Mouse (Mus musculus): ENCODE data around the gene Rad52. TPM values are rescaled to one million over a fixed set of nuclear protein-coding genes. Genes with fewer than 3 reads are reported as not detected.

The Rad52 gene
- polyA plus RNA-seq, 1 experiment from 2014 or later = 23.2 TPM

GRCm38 (mm10) chr6:119903081-119903789, 737 bp downstream of the Rad52 start:
- Histone ChIP-seq H3K9me3 (ENCODE audit: control insufficient read depth, low read length) (no peaks in the 10 kb centered on the region), H3K4me1 (replicated peaks; ENCODE audit: control insufficient read depth, insufficient read depth, low read length) (peaks cover 3% of the 10 kb centered on the region; the same call in 1 of the 2 replicates), H3K4me3 (ENCODE audit: low read depth, low read length) (peak overlapping the region; percentile 90), H3K9ac (ENCODE audit: low read length) (peak overlapping the region; percentile 82), H3K27ac (ENCODE audit: low read depth, low read length) (no peak overlapping the region; the same call in 1 of the 2 replicates), H3K4me2 (ENCODE audit: low read depth, low read length, severe bottlenecking) (peak overlapping the region; percentile 81), H3K27me3 (ENCODE audit: control insufficient read depth, insufficient read depth, low read length) (no peaks in the 10 kb centered on the region), H3K36me3 (ENCODE audit: control insufficient read depth, insufficient read depth, low read length) (no peaks in the 10 kb centered on the region)
- no peak for DNase-seq (ENCODE audit: low spot score)
- 0 out of 2 replicates have a peak, but pooled peaks have one; percentile 12 for ATAC-seq (replicated peaks; ENCODE audit: low FRiP score)
- WGBS = 26% methylated on average over 15 of the region's 15 CpGs

GRCm38 (mm10) chr6:119905461-119905860, 3.0 kb downstream of the Rad52 start:
- no peak for ATAC-seq (replicated peaks; ENCODE audit: low FRiP score)
- no peak overlapping the region for H3K27ac ChIP-seq (ENCODE audit: low read depth, low read length)

DNA sequence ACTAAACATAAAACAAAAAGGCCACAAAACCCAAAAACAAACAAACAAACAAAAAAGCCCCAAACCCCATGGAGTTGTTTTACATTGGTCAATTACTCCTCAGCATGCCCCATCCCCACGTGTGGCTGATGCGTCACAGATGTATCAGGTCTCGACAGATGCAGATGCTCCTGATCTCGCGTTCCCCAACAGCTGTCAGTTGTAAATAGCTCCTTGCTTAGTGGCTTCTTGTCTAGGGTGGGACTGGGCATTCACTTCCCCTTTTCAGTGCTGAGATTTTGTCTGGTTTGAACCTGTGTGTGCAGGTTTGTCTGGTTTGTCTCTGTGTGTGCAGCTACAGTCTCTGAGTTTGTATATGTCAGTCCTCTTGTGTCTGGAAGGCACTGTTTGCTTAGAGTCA, 9.5 kb downstream of the Rad52 start:
- ATAC-seq (replicated peaks; ENCODE audit: low FRiP score) (no peak), DNase-seq (ENCODE audit: low spot score) (no peak)
- no peaks in the 10 kb centered on the region for H3K27me3 ChIP-seq (ENCODE audit: control insufficient read depth, insufficient read depth, low read length)
- no peaks in the 10 kb centered on the region for H3K9me3 ChIP-seq (ENCODE audit: control insufficient read depth, low read length)
- H3K4me3 ChIP-seq (ENCODE audit: low read depth, low read length) = no peak overlapping the region
- no peak overlapping the region for H3K27ac ChIP-seq (ENCODE audit: low read depth, low read length)
- H3K4me2 ChIP-seq (ENCODE audit: low read depth, low read length, severe bottlenecking) = no peak overlapping the region
- no peaks in the 10 kb centered on the region; the same call in 1 of the 2 replicates for H3K36me3 ChIP-seq (ENCODE audit: control insufficient read depth, insufficient read depth, low read length)
- H3K9ac ChIP-seq (ENCODE audit: low read length) = no peak overlapping the region
- H3K4me1 ChIP-seq (replicated peaks; ENCODE audit: control insufficient read depth, insufficient read depth, low read length) = no peaks in the 10 kb centered on the region
- WGBS = 78% methylated on average over 5 of the region's 5 CpGs

More at GRCm38 (mm10) chr6:119905461-119905860, 3.0 kb downstream of the Rad52 start:
- H3K36me3 ChIP-seq (ENCODE audit: control insufficient read depth, insufficient read depth, low read length) = no peaks in the 10 kb centered on the region
- H3K4me2 ChIP-seq (ENCODE audit: low read depth, low read length, severe bottlenecking) = no peak overlapping the region
- H3K9ac ChIP-seq (ENCODE audit: low read length) = no peak overlapping the region
- H3K27me3 ChIP-seq (ENCODE audit: control insufficient read depth, insufficient read depth, low read length) = no peaks in the 10 kb centered on the region
- WGBS = 89% methylated on average over 5 of the region's 5 CpGs
- DNase-seq (ENCODE audit: low spot score) = no peak
- H3K4me1 ChIP-seq (replicated peaks; ENCODE audit: control insufficient read depth, insufficient read depth, low read length) = peaks cover 3% of the 10 kb centered on the region; the same call in 1 of the 2 replicates
- H3K9me3 ChIP-seq (ENCODE audit: control insufficient read depth, low read length) = no peaks in the 10 kb centered on the region
- no peak overlapping the region for H3K4me3 ChIP-seq (ENCODE audit: low read depth, low read length)

DNA sequence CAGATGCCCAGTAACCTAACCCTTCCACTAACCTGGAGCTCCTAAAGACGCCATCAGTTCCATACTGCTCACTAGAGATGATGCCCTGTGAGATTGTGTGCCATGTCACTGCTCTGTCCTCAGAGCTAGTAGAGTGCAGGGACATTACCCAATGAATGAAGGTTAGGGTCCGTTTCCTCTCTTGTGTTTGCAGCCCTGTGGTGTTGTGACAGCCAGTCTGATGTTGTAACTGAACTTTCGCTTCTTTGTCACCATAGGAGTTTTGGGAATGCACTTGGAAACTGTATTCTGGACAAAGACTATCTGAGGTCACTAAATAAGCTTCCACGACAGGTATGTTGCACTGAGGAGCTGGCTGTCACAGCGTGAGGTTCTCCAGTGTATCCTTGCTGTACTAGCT, 13.2 kb downstream of the Rad52 start:
- Histone ChIP-seq H3K27ac (ENCODE audit: low read depth, low read length) (no peak overlapping the region), H3K27me3 (ENCODE audit: control insufficient read depth, insufficient read depth, low read length) (no peaks in the 10 kb centered on the region), H3K4me2 (ENCODE audit: low read depth, low read length, severe bottlenecking) (no peak overlapping the region), H3K4me3 (ENCODE audit: low read depth, low read length) (no peak overlapping the region), H3K9me3 (ENCODE audit: control insufficient read depth, low read length) (no peaks in the 10 kb centered on the region), H3K4me1 (replicated peaks; ENCODE audit: control insufficient read depth, insufficient read depth, low read length) (no peaks in the 10 kb centered on the region), H3K36me3 (ENCODE audit: control insufficient read depth, insufficient read depth, low read length) (no peaks in the 10 kb centered on the region; the same call in 1 of the 2 replicates), H3K9ac (ENCODE audit: low read length) (no peak overlapping the region)
- ATAC-seq (replicated peaks; ENCODE audit: low FRiP score) (no peak), DNase-seq (ENCODE audit: low spot score) (no peak)
- 89% methylated on average over 5 of the region's 5 CpGs for WGBS

DNA sequence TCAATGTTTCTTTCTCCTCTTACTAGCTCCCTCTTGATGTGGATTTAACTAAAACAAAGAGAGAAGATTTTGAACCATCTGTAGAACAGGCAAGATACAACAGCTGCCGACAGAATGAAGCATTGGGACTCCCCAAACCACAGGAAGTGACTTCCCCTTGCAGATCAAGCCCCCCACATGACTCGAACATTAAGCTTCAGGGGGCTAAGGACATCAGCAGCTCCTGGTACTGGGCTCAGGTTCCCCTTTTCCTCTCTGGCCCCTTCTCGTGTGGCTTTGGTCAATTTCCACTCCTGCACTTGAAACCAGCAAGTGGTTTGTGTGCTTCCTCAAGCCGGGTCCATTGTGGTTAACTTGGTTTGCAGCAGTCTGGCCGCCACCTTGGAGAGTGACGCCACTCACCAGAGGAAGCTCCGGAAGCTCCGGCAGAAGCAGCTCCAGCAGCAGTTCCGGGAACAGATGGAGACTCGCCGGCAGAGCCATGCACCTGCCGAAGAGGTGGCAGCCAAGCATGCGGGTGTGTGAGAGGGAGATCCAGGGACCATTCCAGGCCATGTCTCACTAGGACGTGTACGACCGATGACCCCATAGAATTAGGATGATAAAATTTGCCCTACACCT, 16.2 kb downstream of the Rad52 start:
- Histone ChIP-seq H3K27ac (ENCODE audit: low read depth, low read length) (no peak overlapping the region), H3K27me3 (ENCODE audit: control insufficient read depth, insufficient read depth, low read length) (no peaks in the 10 kb centered on the region), H3K4me1 (replicated peaks; ENCODE audit: control insufficient read depth, insufficient read depth, low read length) (no peaks in the 10 kb centered on the region), H3K4me3 (ENCODE audit: low read depth, low read length) (no peak overlapping the region), H3K9me3 (ENCODE audit: control insufficient read depth, low read length) (no peaks in the 10 kb centered on the region), H3K4me2 (ENCODE audit: low read depth, low read length, severe bottlenecking) (no peak overlapping the region), H3K9ac (ENCODE audit: low read length) (no peak overlapping the region), H3K36me3 (ENCODE audit: control insufficient read depth, insufficient read depth, low read length) (no peaks in the 10 kb centered on the region; the same call in 1 of the 2 replicates)
- WGBS = 92% methylated on average over 16 of the region's 16 CpGs
- DNase-seq (ENCODE audit: low spot score) (no peak), ATAC-seq (replicated peaks; ENCODE audit: low FRiP score) (no peak)

DNA sequence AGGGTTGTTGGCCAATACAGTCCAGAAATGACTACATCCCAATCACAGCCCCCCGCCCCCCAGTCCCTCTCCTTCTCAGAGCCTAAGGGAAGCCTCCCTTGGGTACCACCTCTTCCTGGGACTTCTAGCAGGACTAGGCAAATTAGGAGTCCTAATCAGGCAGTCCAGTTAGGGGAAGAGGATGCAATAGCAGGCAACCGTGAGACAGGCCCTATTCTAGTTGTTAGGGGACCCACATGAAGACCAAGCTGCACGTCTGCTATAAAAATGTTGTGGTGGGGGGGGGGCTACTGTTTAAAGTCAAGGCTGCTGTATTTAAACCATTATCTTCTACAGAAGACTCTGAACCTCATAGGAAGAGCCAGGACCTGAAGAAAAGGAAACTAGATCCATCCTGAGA, 19.6 kb downstream of the Rad52 start:
- H3K4me1 ChIP-seq (replicated peaks; ENCODE audit: control insufficient read depth, insufficient read depth, low read length) = no peaks in the 10 kb centered on the region
- peaks cover 7% of the 10 kb centered on the region for H3K36me3 ChIP-seq (ENCODE audit: control insufficient read depth, insufficient read depth, low read length)
- no peaks in the 10 kb centered on the region for H3K9me3 ChIP-seq (ENCODE audit: control insufficient read depth, low read length)
- 84% methylated on average over 3 of the region's 3 CpGs for WGBS
- no peaks in the 10 kb centered on the region for H3K27me3 ChIP-seq (ENCODE audit: control insufficient read depth, insufficient read depth, low read length)
- no peak overlapping the region for H3K9ac ChIP-seq (ENCODE audit: low read length)
- DNase-seq (ENCODE audit: low spot score) = no peak
- ATAC-seq (replicated peaks; ENCODE audit: low FRiP score) = no peak
- no peak overlapping the region for H3K4me3 ChIP-seq (ENCODE audit: low read depth, low read length)
- no peak overlapping the region for H3K27ac ChIP-seq (ENCODE audit: low read depth, low read length)
- H3K4me2 ChIP-seq (ENCODE audit: low read depth, low read length, severe bottlenecking) = no peak overlapping the region

DNA sequence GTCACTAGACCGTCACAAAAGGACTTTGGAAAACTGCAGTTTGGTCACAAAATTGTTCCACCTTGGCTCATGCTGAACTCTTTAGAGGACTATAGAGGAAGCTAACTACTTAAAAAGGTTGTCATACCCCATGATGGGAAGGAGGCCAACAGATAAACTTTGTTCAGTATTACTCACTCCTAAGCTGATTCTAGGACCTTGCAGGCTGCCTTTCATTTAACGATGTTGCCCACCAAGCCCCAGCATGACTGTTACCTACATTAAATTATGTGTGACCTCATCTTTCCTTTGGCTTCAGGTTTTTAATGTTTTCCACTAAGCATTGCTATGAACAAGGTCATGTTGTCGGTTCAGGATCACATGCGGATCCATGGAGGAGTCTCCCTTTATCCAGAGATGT, 20.0 kb downstream of the Rad52 start:
- no peak for DNase-seq (ENCODE audit: low spot score)
- Histone ChIP-seq H3K27me3 (ENCODE audit: control insufficient read depth, insufficient read depth, low read length) (no peaks in the 10 kb centered on the region), H3K4me1 (replicated peaks; ENCODE audit: control insufficient read depth, insufficient read depth, low read length) (no peaks in the 10 kb centered on the region), H3K4me2 (ENCODE audit: low read depth, low read length, severe bottlenecking) (no peak overlapping the region), H3K4me3 (ENCODE audit: low read depth, low read length) (no peak overlapping the region), H3K27ac (ENCODE audit: low read depth, low read length) (no peak overlapping the region), H3K9ac (ENCODE audit: low read length) (no peak overlapping the region), H3K36me3 (ENCODE audit: control insufficient read depth, insufficient read depth, low read length) (peaks cover 9% of the 10 kb centered on the region), H3K9me3 (ENCODE audit: control insufficient read depth, low read length) (no peaks in the 10 kb centered on the region)
- 96% methylated on average over 4 of the region's 4 CpGs for WGBS
- no peak for ATAC-seq (replicated peaks; ENCODE audit: low FRiP score)

GRCm38 (mm10) chr6:119924235-119925005, 21.9 kb downstream of the Rad52 start:
- DNase-seq (ENCODE audit: low spot score) = no peak
- no peaks in the 10 kb centered on the region for H3K9me3 ChIP-seq (ENCODE audit: control insufficient read depth, low read length)
- no peak overlapping the region for H3K4me3 ChIP-seq (ENCODE audit: low read depth, low read length)
- H3K4me2 ChIP-seq (ENCODE audit: low read depth, low read length, severe bottlenecking) = no peak overlapping the region
- H3K4me1 ChIP-seq (replicated peaks; ENCODE audit: control insufficient read depth, insufficient read depth, low read length) = no peaks in the 10 kb centered on the region
- peaks cover 9% of the 10 kb centered on the region for H3K36me3 ChIP-seq (ENCODE audit: control insufficient read depth, insufficient read depth, low read length)
- H3K27ac ChIP-seq (ENCODE audit: low read depth, low read length) = no peak overlapping the region
- WGBS = 56% methylated on average over 4 of the region's 4 CpGs
- ATAC-seq (replicated peaks; ENCODE audit: low FRiP score) = no peak
- H3K9ac ChIP-seq (ENCODE audit: low read length) = no peak overlapping the region
- H3K27me3 ChIP-seq (ENCODE audit: control insufficient read depth, insufficient read depth, low read length) = no peaks in the 10 kb centered on the region

Data from forebrain, embryonic 11.5 days (tissue).